Mouse (Mus musculus) left cerebral cortex, postnatal 25 days (tissue): ENCODE measurements at regions not wholly inside any gene's neighbourhood (a gene's known extent, or its start where the extent isn't known, plus 50 kb on each side); places are given as distances from the start of the nearest gene placed in this dataset.

Experiments used
- DNase-seq, 2 experiments: peaks; one replicate each; pipeline ENCODE4 v3.0.0; 2022; ENCODE audit warnings: low spot score in 2 of 2, mixed read lengths in 1 of 2
- intact Hi-C: fragments of 180-260 bp; cut with DNase I; formaldehyde crosslinking; loops from one replicate; pipeline ENCODE4 v1.15.1; 2025

- DNase-seq = no peak
- intact Hi-C loops = no loop called here
Measured at GRCm38 (mm10) chr3:128787686-128788085, 412.0 kb upstream of the Pitx2 start.

- intact Hi-C loops = no loop called here
- no peak for DNase-seq
Measured at GRCm38 (mm10) chr3:128795931-128796330, 403.7 kb upstream of the Pitx2 start.

DNA sequence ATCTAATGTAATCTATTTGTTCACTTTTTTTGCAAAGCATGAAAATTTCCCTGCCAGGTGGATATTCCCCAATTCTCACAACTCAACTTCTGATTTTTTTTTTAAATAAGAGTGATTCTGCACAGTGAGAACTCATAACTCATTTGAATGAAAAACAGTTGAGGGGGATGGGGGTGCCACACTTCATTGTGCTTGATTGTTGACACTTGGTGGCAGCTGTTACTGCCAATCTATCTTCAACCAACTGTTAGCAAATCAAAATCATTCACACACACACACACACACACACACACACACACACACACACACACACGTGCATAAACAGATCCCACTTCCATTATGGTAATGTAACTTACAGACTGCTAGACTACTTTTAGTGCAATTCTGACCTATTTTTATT lies 401.8 kb upstream of the Pitx2 start:
- intact Hi-C loops = no loop called here
- DNase-seq = no peak

DNA sequence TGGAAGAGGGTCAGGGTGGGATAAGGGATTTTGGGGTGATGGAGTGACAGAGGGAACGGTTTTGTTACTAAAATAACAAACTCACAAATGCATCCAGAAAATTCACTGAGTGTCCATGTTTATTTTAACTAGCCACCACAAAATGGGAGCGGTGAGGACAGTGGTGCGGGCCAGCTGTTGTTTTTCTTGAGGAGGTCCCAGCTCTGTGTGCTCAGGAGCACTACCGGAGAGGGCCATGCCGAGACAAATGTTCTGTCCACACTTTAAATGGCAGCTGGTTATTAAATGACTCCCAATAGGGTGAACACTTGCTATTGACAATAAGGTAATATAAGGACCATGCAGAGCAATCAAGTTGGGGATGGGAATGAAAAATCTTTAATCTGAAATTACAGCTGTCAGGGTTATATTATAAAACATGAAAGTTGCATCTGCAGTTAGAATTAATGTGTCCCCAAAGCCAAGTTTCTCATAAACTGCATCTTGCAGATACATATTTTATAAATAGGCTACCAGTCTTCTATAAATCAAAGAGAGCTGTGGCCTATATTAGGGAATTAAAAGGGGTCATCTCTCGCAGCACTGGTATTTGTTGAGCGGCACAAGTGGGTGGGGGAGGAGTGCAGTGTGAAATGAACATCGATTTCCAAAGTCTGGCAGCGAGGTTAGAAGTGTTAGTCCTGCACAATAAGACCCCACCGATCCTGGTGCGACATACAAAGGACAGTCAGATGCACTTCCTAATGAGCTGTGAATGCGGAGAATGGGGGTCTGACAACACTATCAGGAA lies 370.1 kb upstream of the Pitx2 start:
- intact Hi-C loops = no loop called here
- no peak for DNase-seq

GRCm38 (mm10) chr3:128850327-128850977 lies 349.2 kb upstream of the Pitx2 start:
- no peak for DNase-seq
- intact Hi-C loops = no loop called here

DNA sequence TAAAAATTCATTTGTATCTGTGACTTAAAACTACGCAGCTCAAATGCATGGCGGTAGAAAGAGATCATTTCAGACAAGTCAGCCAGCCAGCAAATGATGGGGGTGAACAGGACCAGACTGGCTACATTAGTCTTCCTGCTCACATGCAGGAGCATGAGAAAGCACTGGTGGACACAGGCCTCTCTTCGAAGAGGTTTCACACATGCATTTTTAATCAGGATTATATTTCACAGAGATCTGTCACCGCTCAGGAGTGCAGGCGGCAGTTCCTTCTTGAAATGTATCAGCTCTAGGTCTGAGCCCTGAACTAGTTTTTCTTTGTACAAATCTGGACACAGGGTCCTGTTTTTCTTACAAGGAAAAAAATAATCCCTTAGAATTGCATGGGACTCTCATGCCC lies 343.2 kb upstream of the Pitx2 start:
- no peak for DNase-seq
- intact Hi-C loops = no loop called here

DNA sequence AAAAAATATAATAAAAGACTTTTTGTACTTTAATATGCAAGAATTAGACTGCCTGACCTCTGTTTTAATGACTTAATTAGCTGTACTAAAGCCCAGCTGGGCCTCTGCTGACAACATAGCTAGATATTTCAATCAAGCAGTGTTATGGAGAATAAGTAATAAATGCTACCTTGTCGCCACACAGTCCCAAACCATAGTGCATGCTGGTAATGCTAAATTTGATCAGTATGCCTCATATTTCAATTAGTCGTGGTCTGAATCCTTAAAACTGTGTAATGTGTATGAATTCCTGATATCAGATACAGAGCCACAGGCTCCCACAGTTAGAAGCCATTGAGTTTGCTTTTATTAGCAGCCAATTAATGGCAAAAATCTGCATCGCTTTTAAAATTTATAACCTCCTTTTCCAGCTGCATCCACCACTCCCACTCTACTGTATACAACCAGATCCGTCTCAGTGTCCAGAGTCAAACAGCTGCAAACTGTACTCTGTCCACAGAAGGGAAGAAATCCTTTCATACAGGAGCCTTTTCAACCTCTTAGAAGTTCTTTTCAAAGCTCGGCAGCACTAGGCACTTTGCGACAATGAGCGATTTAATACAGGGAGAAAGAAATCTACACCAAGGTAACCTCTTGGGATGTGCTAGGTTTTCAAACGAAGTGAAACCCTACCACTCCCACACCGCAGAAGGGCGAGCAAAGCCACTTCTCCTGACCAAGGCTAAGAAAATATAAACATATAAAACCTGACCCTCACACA lies 317.8 kb upstream of the Pitx2 start:
- no peak for DNase-seq
- intact Hi-C loops = loop anchor here (10.0 kb wide), 1 partner anchor 313 kb away; the partner anchor contains the start of gene Pitx2

DNA sequence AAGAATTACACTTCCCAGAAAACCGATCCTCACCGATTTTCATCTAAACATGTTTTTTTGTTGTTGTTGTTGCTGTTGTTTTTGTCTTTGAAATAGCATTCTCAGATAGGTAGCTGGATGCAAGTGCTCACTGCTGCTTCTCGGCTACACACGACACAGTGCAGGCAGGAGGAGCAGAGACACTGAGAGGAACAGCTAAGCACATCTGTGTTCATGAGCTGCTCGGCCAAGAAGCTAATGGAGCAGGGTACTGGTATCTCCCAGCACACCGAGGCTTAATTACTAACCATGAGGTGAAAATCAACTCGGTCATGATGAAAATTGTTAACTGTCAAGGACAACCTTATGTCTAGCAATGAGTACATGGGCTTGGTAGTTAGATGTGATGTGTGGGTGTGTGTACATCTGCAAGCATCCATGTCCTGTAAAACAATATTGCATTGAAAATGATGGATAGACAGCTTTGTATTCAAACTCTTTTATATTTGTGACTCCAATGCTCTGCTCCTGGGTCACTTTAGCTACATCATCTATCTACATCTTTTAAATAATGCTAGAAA lies 316.0 kb upstream of the Pitx2 start:
- no peak for DNase-seq

GRCm38 (mm10) chr3:128886678-128887077 lies 313.0 kb upstream of the Pitx2 start:
- no peak for DNase-seq
- intact Hi-C loops = loop anchor here (10.0 kb wide), 1 partner anchor 308 kb away; the partner anchor contains the start of gene Pitx2

More for the DNA sequence above, 316.0 kb upstream of the Pitx2 start:
- intact Hi-C loops = loop anchor here (10.0 kb wide), 1 partner anchor 311 kb away; the partner anchor contains the start of gene Pitx2

DNA sequence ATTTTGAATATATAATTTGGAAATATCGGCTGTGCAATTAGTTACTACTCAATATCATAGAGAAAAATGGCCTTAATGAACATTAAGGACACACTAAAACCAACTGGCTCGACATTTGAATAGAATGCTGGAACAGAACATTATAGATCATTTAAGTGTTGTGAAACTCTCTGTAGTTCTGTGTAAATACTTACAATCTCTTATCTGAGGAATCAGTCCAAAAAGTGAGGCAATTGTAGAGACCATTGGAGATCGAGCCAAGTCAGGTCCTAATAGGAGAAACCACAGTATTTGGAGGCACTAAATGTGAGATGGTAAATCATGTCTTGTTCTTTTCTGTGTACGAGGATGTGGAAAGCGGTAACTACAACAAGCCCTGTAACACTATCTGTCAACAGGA lies 308.6 kb upstream of the Pitx2 start:
- no peak for DNase-seq
- intact Hi-C loops = no loop called here

DNA sequence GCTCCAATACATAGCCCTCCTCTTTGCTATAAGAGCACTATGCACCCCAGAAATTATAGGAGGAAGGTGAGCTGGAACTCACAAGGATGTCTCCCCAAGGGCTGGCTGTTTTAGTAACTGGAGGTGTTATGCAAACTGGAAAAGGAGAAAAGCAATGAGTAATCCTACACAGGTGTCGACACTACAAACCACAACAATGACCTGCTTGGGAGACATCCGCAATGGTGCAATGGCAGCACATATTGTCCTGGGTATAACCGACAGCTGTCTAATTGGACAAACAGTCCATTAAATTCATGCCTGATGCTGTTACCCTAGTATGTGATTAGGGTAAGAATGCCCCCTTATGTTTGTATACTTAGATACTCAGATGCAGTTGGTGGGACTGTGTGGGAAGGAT lies 303.1 kb upstream of the Pitx2 start:
- intact Hi-C loops = no loop called here

DNA sequence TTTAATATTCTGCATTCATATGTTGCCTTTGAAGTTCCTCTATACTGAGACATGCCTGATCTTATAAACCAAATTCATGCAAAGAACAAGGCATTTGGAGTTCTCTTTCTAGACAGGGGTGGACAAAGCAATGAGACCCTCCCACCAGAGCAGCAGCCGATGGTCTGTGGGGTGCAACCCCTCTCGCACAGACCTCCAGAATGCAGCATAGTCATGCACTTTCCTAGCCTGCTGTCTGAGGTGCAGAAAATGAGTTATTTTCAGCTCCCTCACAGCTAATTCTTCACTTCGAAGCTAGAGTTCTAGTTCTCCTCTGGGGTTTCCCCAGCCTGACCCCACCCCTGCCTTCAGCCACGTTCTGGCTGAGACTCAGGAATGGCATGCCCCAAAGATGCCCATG lies 288.6 kb upstream of the Pitx2 start:
- intact Hi-C loops = no loop called here
- no peak for DNase-seq

More for the DNA sequence above, 303.1 kb upstream of the Pitx2 start:
- DNase-seq = no peak

DNA sequence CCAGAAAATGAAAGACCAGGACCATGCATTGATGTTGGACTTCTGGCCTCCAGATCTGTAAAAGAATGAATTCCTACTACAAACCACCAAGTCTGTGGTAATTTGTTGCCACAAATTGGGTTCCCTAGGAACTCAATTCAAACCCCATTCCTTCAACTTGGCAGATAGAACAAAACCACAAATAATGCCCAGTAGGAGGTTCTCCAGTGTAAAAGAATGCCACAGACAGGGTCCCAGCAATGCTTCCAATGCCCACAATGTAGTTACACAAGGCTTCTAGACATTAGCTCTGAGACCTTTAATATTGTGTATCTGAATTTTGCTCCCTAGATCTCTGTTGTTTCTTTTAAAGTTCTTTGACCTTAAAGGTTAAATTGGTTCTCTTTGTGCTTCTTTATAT lies 278.2 kb upstream of the Pitx2 start:
- no peak for DNase-seq
- intact Hi-C loops = no loop called here

GRCm38 (mm10) chr3:128922150-128922549 lies 277.5 kb upstream of the Pitx2 start:
- DNase-seq = no peak
- intact Hi-C loops = no loop called here

DNA sequence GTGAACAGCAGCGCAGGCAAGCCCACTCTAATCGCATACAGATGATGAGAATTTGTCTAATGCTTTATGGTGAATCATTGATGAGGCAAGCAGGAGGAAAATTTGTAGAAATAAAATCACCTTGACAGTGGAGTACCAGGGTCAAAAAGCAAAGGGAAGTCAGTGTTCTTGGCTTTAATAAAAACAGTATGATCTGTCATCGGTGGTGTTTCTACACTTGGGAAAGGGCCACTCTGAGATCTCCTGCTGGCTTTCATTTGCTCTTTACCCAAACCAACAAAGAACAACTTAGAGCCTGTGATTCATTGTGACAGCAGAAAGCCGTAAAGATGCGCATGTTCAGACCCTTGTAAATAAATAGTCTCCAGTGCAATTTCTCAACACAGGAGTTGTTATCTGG lies 261.1 kb upstream of the Pitx2 start:
- intact Hi-C loops = no loop called here
- no peak for DNase-seq

DNA sequence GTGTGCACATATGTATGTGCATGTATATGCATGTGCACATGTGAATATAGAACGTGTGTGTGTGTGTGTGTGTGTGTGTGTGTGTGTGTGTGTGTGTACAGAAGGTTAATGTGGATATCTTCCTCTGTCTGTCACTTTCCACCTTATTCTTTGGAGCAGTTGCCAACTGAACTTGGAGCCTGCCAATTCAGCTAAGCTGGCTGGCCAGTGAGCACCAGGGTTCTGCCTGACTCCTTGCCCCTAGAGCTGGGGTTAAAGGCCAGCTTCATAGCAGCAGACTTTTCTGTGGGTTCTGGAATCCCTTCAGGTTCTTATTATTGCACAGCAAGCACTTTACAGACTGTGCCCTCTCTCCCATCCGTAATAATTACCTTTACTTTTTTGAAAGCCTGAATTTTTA lies 258.5 kb upstream of the Pitx2 start:
- intact Hi-C loops = no loop called here
- no peak for DNase-seq

- intact Hi-C loops = no loop called here
- no peak for DNase-seq
Measured at GRCm38 (mm10) chr3:128944631-128945030, 255.0 kb upstream of the Pitx2 start.

- no peak for DNase-seq
- intact Hi-C loops = no loop called here
Measured at GRCm38 (mm10) chr3:128954886-128955285, 244.8 kb upstream of the Pitx2 start.

- no peak for DNase-seq
Measured at GRCm38 (mm10) chr3:128976752-128977151, 222.9 kb upstream of the Pitx2 start.

More at GRCm38 (mm10) chr3:128976752-128977151, 222.9 kb upstream of the Pitx2 start:
- intact Hi-C loops = no loop called here
